Mouse (Mus musculus): ENCODE results near the gene Cnga2.
"Not testable (repeated sequence)": the region's sequence is repeated elsewhere in the genome, so short reads cannot be mapped to it uniquely, and the experiment has no call there.

GRCm38 (mm10) chrX:71977681-71978080 is 14.0 kb upstream of the Cnga2 start:
- not testable (repeated sequence) for TF ChIP-seq CTCF (IDR thresholded peaks at IDR 0.05; ENCODE audit: borderline replicate concordance, insufficient read depth, low read length); POLR2A (IDR thresholded peaks at IDR 0.05; ENCODE audit: low read depth, low read length)
